Mouse (Mus musculus): ENCODE data around the gene Nav2. TPM values are rescaled to one million over a fixed set of nuclear protein-coding genes. Genes with fewer than 3 reads are reported as not detected.

Gene Nav2
- polyA plus RNA-seq, 1 experiment, result 10.1 TPM

DNA sequence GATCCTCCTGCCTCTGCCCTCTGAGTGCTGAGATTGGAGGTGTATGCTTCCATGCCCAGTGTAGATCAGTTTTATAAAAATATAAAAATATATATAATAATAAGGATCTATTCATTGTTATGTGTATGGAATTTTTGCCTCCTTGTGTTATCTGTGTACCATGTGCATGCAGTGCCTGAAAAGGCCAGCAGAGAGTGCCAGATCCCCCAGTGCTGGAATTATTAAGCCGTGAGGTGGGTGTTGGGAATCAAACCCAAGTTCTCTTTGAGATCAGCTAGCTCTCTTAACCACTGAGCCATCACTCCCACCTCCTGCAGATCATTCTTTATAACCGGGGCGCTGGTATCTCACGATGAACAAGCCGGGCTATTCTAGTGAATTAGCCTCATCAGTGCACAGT lies 346.5 kb downstream of the Nav2 start:
- no peaks in the 10 kb centered on the region for H3K4me1 ChIP-seq (ENCODE audit: control insufficient read depth, insufficient read depth, insufficient read length, low read length)
- no peak overlapping the region for H3K27ac ChIP-seq (replicated peaks; ENCODE audit: low read depth, low read length)

DNA sequence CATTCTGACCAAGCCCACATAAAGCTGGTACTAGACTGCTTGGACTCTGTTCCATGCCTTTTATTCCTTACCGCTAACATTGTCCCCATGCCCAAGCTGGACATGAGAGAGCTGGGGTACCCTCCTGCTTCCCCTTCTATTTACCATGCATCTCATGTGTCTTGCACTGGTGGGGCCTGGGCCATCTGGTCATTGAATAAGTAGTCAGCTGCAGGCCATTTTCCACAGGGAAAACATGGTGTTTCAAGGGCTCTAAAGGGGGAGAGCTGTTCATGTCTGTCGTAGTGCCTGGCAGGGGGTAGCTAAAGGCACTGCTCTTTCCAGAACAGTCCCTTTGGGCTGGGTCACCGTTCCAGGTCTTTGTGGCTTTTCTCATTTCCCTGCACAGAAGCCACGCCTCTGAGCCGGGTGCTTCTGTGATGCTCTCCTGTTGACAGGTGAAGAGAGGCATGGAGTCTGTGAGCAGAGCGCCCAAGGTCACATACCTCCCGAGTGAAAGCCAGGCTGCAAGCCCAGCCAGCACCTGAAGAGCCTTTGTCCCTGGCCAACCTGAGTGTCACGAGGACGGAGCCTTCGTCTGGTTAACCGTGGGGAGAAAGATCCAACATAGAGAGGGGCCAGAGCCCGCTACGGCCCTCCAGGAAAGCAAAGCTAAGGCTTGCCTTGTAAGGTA lies 348.9 kb downstream of the Nav2 start:
- no peaks in the 10 kb centered on the region for H3K4me1 ChIP-seq (ENCODE audit: control insufficient read depth, insufficient read depth, insufficient read length, low read length)
- no peak overlapping the region for H3K27ac ChIP-seq (replicated peaks; ENCODE audit: low read depth, low read length)

More for the DNA sequence above, 346.5 kb downstream of the Nav2 start:
- no peak overlapping the region for H3K4me3 ChIP-seq (ENCODE audit: insufficient read depth, low read depth, low read length)

DNA sequence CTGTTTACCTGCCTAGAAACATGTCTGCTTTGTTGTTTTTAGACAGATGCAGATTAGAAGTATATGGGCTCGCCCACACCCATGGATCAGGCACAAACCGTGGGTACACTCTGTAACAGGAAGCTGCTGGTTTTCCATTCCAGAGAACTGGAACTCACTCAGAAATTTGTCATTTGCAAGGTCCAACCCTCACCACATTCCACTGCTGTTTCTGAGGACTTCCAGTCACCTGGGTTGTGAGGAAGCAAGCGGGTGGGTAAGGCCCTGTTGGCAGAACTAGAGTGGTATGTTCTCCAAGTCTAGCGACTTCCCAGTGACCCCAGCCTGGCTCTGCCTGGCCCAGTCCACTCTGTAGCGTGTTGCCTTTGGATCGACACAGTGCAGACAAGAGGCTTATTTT lies 349.6 kb downstream of the Nav2 start:
- Histone ChIP-seq H3K27ac (replicated peaks; ENCODE audit: low read depth, low read length) (no peak overlapping the region), H3K4me3 (ENCODE audit: insufficient read depth, low read depth, low read length) (no peak overlapping the region), H3K4me1 (ENCODE audit: control insufficient read depth, insufficient read depth, insufficient read length, low read length) (no peaks in the 10 kb centered on the region)

More for the DNA sequence above, 348.9 kb downstream of the Nav2 start:
- H3K4me3 ChIP-seq (ENCODE audit: insufficient read depth, low read depth, low read length), result no peak overlapping the region

DNA sequence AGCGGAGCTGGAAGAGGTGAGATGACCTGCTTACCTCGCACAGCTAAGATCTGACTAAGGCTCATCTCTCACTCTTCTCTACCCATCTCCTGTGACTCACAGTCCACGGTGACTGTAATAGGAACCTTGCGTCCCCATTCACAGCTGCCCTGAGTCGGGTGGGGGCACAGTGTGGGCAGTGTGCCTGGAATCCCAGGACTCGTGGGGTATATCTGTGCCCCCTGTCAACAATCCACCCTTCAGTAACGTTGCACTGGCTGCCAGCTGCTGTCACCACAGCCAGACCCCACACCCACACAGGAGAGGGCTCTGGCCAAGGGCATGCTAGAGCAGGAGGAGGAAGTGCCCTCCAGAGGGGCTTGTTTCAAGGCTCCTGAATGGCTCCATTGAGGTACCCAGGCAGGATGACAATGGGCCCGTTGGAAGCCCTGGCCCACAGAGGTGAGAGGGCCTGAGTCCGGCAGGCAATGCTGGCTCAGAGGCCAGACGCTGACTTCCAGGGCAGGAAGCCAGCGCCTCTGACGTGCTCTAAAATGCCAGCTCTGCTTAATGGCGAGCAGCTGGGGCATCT lies 353.5 kb downstream of the Nav2 start:
- Histone ChIP-seq H3K4me3 (ENCODE audit: insufficient read depth, low read depth, low read length) (no peak overlapping the region), H3K4me1 (ENCODE audit: control insufficient read depth, insufficient read depth, insufficient read length, low read length) (no peaks in the 10 kb centered on the region), H3K27ac (replicated peaks; ENCODE audit: low read depth, low read length) (no peak overlapping the region)

DNA sequence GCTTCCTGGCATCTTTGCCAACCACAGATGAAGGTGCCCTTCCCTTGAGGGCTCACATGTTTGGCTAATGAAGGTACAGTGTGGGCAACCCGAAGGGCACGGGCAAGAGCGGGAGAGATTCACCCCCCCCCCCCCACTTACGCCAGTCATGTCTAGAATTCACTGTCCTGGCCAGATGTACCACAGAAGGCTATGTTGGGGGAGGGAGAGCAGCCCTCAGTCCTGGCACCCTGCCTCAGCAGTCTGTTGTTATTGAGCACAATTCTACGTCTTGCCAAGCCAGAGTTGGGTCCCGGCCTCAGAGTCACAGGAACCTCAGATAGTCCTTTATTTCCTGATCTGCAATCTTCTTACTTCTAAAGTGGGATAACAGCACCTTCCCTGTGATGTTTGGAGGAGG lies 357.9 kb downstream of the Nav2 start:
- Histone ChIP-seq H3K27ac (replicated peaks; ENCODE audit: low read depth, low read length) (no peak overlapping the region), H3K4me3 (ENCODE audit: insufficient read depth, low read depth, low read length) (no peak overlapping the region), H3K4me1 (ENCODE audit: control insufficient read depth, insufficient read depth, insufficient read length, low read length) (no peaks in the 10 kb centered on the region)

DNA sequence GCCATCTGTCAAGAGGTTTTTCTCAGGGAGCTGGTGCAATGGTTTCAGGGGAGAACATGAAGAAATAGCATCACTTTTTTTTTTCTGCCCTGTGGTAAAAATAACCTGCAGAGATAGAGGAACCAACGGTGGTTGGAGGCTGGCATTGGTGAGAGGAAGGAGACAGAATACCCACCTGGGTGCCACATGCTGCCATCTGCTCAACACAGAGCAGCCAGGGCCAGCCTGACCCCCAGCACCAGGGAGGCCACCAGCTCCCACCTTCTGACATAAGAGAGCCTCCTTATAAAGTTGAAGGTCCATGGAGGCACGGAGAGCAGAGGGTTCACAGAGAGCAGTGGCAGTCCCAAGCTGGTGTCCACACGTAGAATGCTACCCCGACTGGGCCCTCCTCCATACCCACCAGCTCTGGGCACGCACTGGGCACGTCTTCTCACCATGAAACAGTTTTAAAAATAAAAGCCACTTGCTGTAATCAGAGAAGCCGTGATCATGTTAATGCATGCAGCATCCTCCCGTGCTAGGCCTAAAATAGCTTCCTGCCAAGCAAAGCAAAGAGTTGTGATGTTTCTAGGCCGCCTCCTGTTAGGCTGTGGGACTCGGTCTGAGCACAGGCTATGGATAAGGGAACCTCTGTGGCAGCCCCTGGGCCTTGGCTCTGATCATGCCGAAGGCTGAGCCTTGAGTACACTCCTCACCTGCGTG lies 359.3 kb downstream of the Nav2 start:
- no peak overlapping the region for H3K4me3 ChIP-seq (ENCODE audit: insufficient read depth, low read depth, low read length)
- H3K27ac ChIP-seq (replicated peaks; ENCODE audit: low read depth, low read length), result no peak overlapping the region
- H3K4me1 ChIP-seq (ENCODE audit: control insufficient read depth, insufficient read depth, insufficient read length, low read length), result no peaks in the 10 kb centered on the region

DNA sequence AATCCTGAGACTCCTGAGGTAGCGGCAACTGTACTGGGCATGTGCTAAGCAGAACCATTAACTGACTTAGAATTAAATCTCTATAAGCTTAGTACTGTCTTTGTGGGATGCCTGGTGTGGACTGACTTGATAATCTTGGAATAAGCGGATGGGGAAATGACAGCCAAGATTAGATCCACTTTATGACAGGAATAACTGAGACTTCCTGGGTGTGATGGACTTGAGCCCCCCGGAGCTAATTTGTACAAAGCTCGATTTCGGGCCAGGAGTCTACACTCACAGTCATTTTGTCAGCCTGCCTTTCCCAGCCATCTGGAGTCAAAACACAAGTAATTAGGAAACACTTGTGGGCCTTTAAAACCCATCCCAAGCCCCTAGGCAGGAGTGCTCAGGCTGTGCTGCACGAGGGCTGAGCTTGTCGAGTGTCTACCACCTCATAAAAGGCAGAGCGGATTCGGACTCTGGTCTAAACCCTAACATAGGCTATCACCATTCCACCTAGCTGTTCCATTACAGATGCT lies 359.9 kb downstream of the Nav2 start:
- no peaks in the 10 kb centered on the region for H3K4me1 ChIP-seq (ENCODE audit: control insufficient read depth, insufficient read depth, insufficient read length, low read length)
- no peak overlapping the region for H3K27ac ChIP-seq (replicated peaks; ENCODE audit: low read depth, low read length)
- H3K4me3 ChIP-seq (ENCODE audit: insufficient read depth, low read depth, low read length), result no peak overlapping the region

DNA sequence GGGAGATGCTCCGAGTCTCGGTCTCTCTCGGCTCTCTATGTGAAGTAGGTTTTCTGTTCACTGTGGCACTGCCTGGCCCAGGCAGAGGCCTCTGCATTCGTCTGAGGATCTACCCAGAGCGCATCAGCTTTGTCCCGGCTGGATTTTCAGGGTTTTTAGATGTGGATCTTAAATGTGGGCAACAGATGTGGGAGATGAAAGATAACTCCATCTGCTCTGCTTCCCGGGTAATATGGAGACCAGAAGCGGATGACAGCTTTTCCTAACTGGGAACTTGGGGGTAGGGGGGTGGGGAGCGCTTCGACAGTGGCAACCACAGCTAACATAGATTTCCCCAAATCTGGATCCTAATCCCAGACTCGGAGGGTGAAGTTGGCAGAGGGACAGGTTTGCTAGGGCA lies 362.3 kb downstream of the Nav2 start:
- no peaks in the 10 kb centered on the region for H3K4me1 ChIP-seq (ENCODE audit: control insufficient read depth, insufficient read depth, insufficient read length, low read length)
- no peak overlapping the region for H3K27ac ChIP-seq (replicated peaks; ENCODE audit: low read depth, low read length)
- no peak overlapping the region for H3K4me3 ChIP-seq (ENCODE audit: insufficient read depth, low read depth, low read length)

DNA sequence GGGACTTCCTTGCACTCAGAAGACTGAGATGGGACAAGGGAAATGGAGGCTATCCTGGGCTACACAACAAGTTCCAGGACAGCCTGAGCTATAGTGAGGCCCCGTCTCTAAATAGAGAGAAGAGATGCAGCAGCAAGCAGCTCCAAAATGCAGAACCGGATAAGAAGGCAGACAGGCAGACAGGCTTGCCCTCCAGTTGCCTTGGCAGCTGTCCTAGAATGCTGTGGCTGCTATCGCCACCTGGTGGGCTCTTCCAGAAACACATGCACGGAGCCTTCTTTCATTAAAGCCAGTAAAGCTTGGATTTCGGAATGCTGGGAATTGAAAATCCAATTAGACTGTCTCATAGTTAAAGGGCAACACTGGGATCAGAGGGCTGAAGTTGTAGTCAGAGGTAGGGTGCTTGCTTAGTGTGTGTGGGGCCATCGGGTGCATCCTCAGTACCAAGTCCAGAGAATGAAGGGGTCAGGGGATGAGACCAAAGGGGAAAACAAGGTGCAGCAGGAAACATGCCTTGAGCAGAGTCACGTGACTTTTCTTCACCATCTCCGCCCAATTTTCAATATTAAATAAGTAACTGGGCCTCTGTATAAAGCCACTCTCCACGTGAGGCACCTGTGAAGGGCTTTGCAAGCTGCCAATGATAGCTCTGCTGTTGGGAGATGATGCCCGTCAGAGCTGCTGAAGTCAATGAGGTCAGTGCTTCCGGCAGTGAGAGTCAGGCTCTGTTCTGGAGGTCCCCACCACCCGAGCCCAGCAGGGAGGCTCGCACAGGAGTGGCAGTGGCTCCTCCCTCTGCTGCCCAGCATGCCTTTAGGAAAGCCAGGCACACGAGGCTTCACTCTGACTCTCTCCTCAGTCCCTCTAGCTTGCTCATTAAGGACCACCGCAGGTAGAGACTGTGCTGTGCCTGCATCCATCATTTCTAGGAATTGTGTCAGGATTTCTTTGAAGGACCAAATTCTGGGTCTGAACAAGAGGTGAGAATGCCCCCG lies 364.2 kb downstream of the Nav2 start:
- Histone ChIP-seq H3K4me3 (ENCODE audit: insufficient read depth, low read depth, low read length) (no peak overlapping the region), H3K27ac (replicated peaks; ENCODE audit: low read depth, low read length) (no peak overlapping the region), H3K4me1 (ENCODE audit: control insufficient read depth, insufficient read depth, insufficient read length, low read length) (no peaks in the 10 kb centered on the region)

- Histone ChIP-seq H3K4me1 (ENCODE audit: control insufficient read depth, insufficient read depth, insufficient read length, low read length) (no peaks in the 10 kb centered on the region), H3K27ac (replicated peaks; ENCODE audit: low read depth, low read length) (no peak overlapping the region), H3K4me3 (ENCODE audit: insufficient read depth, low read depth, low read length) (no peak overlapping the region)
These were observed 365.6 kb downstream of the Nav2 start for GRCm38 (mm10) chr7:49273907-49274656.

GRCm38 (mm10) chr7:49274676-49275075 lies 366.2 kb downstream of the Nav2 start:
- H3K4me3 ChIP-seq (ENCODE audit: insufficient read depth, low read depth, low read length), result no peak overlapping the region
- H3K27ac ChIP-seq (replicated peaks; ENCODE audit: low read depth, low read length), result no peak overlapping the region
- no peaks in the 10 kb centered on the region for H3K4me1 ChIP-seq (ENCODE audit: control insufficient read depth, insufficient read depth, insufficient read length, low read length)

DNA sequence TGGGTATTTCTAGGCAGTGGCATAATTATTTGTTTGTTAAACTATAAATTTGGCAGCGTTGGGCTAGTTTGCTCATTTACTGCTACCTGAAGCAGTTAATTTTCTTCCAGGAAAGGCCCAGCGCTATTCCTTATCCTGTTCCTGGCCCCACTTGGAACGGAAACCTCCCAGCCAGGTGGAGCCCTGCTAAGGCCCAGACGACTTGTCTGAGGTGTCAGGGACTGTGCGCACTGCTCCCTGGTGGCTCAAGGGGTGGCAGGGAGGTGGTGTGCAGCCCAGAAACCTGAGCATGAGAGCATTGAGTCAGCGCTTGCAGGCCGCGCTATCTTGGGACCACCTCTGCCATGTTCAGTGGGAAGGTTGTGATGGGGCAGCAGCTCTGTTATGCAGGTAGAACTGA lies 367.6 kb downstream of the Nav2 start:
- Histone ChIP-seq H3K4me3 (ENCODE audit: insufficient read depth, low read depth, low read length) (no peak overlapping the region), H3K27ac (replicated peaks; ENCODE audit: low read depth, low read length) (no peak overlapping the region), H3K4me1 (ENCODE audit: control insufficient read depth, insufficient read depth, insufficient read length, low read length) (no peaks in the 10 kb centered on the region)

GRCm38 (mm10) chr7:49277685-49278084 lies 369.2 kb downstream of the Nav2 start:
- no peak overlapping the region for H3K27ac ChIP-seq (replicated peaks; ENCODE audit: low read depth, low read length)
- no peaks in the 10 kb centered on the region for H3K4me1 ChIP-seq (ENCODE audit: control insufficient read depth, insufficient read depth, insufficient read length, low read length)
- H3K4me3 ChIP-seq (ENCODE audit: insufficient read depth, low read depth, low read length), result no peak overlapping the region

DNA sequence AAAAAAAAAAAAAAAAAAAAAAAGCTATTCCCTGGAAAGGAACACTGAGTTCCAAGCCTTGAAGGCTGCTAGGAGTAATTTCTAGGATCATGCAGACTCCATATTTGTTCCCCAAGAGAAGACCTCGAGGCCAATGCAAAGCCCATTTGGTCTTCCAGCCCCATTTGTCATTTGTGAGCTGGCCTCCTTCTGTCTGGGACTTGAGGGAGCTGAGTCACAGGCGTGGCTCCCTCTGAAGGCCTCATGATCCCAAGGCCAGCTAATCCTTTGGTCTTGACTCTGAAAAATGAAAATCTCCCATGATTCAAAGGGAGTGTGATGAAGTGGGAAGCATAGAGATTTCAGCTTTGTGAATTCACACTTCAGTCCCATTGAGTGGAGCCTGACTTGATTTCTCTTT lies 370.0 kb downstream of the Nav2 start:
- Histone ChIP-seq H3K4me1 (ENCODE audit: control insufficient read depth, insufficient read depth, insufficient read length, low read length) (no peaks in the 10 kb centered on the region), H3K27ac (replicated peaks; ENCODE audit: low read depth, low read length) (no peak overlapping the region), H3K4me3 (ENCODE audit: insufficient read depth, low read depth, low read length) (no peak overlapping the region)
